Mouse (Mus musculus): Measurements from ENCODE around the gene Rnf212. TPM values are rescaled to one million over a fixed set of nuclear protein-coding genes. Genes with fewer than 3 reads are reported as not detected.

The Rnf212 gene
- not detected for polyA plus RNA-seq (2017; shearing (Covaris generic))

GRCm38 (mm10) chr5:108774630-108775306 is at the start of gene Rnf212:
Rnf212 (minus strand) TSS chr5:108774982.

GRCm38 (mm10) chr5:108808750-108809149 is 34.0 kb upstream of the Rnf212 start, which contains the start of gene Vmn2r8:
Vmn2r8 (minus strand) TSS chr5:108808850.

DNA sequence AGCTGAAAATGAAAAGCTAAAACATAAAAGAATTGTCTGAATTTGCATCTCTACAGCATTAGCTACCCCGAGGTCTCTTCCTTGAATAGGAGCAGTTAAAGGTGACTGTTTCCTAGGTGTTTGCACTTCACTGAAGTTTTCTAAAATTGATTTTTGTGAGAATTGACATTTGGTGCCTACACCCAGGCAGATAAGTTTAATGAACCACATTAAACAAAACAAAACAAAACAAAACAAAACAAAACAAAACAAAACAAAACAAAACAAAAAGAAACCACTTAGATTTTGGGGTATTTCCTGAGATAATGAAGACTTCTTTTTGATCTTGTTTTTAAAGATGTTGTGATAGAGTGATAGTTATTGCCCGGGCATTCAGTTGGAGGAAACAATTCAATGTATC is 20.5 kb upstream of the Rnf212 start, which contains the start of gene Tmed11:
Gene Tmed11 (minus strand): TSS at position 101 of the 400 bp plus-strand sequence.

DNA sequence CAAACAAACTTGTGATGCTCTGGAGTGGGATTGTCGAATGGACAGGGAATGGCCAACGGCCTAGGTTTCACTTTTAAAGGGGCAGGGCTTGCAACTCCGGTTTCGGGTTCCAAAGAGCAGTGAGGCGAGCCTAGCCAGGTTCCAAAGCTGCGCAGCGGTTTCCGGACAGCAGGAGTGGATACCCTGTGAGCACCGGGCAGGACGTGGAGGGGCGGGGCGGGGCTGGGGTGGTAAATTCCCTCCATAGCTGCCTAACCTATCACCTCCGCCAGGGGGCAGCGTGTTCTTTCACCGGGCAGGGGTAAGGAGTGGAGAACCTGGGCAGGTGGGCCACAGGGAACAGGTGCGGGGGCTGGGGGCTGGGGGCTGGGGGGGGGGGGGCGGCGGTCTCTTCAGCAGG is 82.5 kb downstream of the Rnf212 start, which contains the start of gene Fgfrl1:
Gene Fgfrl1 (plus strand): TSS at position 112 of the 400 bp plus-strand sequence.

Other genes with a start within 250 kb of the Rnf212 start
- gene Cplx1, start 225.0 kb downstream of the Rnf212 start, polyA plus RNA-seq (2017; shearing (Covaris generic)), result not detected
- 100 to 1,000 TPM in 1 of 2 experiments, 10 to 100 TPM in 1; 95.2 to 144 TPM for gene Gak, start 145.2 kb downstream of the Rnf212 start, polyA plus RNA-seq (2017; shearing (Covaris generic))
- gene Tmem175, start 145.2 kb downstream of the Rnf212 start, polyA plus RNA-seq (2017; shearing (Covaris generic)), result 10 to 100 TPM; 36.5 to 44.6 TPM
- 10 to 100 TPM; 23.0 to 30.2 TPM for gene Idua, start 114.7 kb downstream of the Rnf212 start, polyA plus RNA-seq (2017; shearing (Covaris generic))
- gene Dgkq, start 105.3 kb downstream of the Rnf212 start, polyA plus RNA-seq (2017; shearing (Covaris generic)), result 10 to 100 TPM; 15.6 to 21.7 TPM
- under 1 TPM in 1 of 2 experiments, not detected in 1; 0.11 TPM for gene Slc26a1, start 99.4 kb downstream of the Rnf212 start, polyA plus RNA-seq (2017; shearing (Covaris generic))
- gene Fgfrl1, start 82.6 kb downstream of the Rnf212 start, polyA plus RNA-seq (2017; shearing (Covaris generic)), result 1 to 10 TPM in 1 of 2 experiments, under 1 TPM in 1; 0.74 to 1.5 TPM
- gene Tmed11, start 20.4 kb upstream of the Rnf212 start, polyA plus RNA-seq (2017; shearing (Covaris generic)), result not detected
- gene Vmn2r8, start 33.9 kb upstream of the Rnf212 start, polyA plus RNA-seq (2017; shearing (Covaris generic)), result not detected
- under 1 TPM in 1 of 2 experiments, not detected in 1; 0.05 TPM for gene Vmn2r9, start 77.6 kb upstream of the Rnf212 start, polyA plus RNA-seq (2017; shearing (Covaris generic))
- under 1 TPM in 1 of 2 experiments, not detected in 1; 0.18 TPM for gene Vmn2r10, start 231.5 kb upstream of the Rnf212 start, polyA plus RNA-seq (2017; shearing (Covaris generic))

Data from activated CD4-positive, CD25-positive, alpha-beta regulatory T cell (primary cell).